Mouse (Mus musculus) left cerebral cortex, postnatal 4 days (tissue): ENCODE data around the gene Slc37a1. TPM values are rescaled to one million over a fixed set of nuclear protein-coding genes. Genes with fewer than 3 reads are reported as not detected.
A peak's percentile ranks its signal among the peaks of the same experiment; 100 is the strongest.

Source experiments
- DNase-seq: peaks from one replicate; pipeline ENCODE4 v3.0.0-alpha.2; 2022
- intact Hi-C: fragments of 180-260 bp; cut with DNase I; formaldehyde crosslinking; loops from one replicate; pipeline ENCODE4 v1.15.1; 2025
- total RNA-seq, 2 experiments: library from RNA; stranded (reverse); gene quantifications; 2 replicates each; pipeline ENCODE4 v1.2.3; 2021

Slc37a1 gene
- total RNA-seq, 2 experiments from 2014 or later = 18.4 to 19.4 TPM

DNA sequence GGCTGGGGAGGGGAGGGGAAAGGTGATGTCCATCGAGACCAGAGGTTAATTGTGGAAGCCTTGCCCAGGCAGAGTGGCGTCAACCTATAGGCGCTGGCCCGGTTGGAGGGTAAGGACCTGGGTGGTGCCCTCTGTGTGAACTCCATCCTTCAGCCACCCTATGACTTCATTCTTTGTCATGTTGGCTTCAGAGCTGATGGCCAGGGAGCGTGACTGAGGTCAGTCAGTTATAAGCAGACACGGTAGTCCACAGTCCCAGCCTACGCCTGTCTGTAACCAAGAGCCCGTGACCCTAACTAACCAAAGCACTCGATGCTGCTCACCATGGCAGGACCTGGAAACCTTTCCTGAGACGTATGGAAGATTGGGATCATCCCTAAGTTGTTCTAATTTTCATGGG lies 26.1 kb downstream of the Slc37a1 start:
- DNase-seq = no peak
- intact Hi-C loops = no loop called here

DNA sequence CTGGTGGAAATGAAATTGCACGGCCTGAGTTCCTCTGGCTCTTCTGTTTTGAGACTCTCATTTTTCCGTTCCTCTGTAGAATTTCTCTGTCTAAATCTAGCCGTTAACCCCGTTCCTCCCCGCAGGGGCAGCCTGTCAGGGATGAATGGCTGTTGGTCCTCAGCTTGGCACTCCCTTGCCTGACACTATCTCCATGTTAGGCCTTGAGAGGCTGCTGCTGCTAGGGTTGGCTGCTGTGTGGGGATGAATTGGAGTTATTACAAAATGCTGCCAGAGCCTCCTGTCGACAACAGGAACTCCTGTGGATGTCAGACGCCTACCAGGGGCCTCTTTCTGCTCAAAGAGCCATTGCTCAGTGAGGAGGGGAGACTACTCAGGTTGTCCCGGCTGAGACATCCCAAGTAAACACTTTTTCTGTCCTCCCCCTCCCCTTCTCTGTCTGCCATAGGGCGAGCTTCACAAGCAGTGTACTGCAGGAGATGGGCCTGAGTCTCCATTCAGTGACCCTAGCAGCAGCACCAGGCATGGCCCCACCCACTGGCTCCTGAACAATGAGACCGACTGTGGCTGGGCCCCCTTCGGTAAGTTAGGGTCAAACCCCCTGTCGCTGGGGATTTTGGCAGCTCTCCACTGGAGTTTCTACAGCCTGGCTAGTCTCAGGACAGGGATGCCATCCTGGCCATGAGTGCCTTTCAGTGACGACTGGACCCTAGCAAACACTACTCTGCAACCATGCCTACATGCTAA lies 28.6 kb downstream of the Slc37a1 start:
- intact Hi-C loops = no loop called here
- DNase-seq = no peak

DNA sequence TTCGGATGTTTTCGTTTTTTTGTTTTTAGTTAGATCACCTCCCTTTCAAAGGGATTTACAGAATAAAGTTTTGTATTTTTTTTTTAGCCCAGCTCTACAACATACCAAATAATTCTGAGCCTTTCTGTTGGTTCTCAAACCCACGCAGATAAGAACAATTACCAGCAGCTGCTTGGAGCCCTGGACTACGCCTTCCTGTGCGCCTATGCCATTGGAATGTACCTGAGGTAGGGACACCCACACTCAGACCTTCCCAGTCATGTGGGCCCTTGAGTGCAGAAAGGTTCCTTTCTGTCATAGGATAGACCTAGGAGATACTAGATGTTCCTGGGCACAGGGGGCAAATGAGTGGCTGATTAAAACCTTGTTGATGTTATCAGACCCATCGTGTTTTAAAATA lies 29.4 kb downstream of the Slc37a1 start:
- intact Hi-C loops = no loop called here
- DNase-seq = no peak

DNA sequence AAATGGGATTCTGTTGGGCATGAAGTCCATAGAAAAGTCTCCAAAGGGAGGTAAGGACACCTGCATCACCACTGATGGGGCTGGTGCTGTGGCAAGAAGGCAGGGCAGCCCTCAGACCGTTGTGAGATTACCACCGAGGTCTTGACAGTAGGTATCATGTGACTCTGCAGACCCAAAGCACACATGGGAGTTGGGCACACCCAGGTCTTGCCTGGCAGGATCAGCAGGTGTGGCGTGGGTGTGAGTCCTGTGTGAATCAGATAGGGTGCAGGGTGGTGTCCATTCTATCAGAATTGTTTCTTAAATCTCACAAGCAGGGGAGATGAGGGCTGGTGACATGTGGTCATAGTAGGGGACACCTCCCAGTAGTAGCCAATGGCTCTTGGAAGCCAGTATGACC lies 30.4 kb downstream of the Slc37a1 start:
- DNase-seq = no peak
- intact Hi-C loops = no loop called here

DNA sequence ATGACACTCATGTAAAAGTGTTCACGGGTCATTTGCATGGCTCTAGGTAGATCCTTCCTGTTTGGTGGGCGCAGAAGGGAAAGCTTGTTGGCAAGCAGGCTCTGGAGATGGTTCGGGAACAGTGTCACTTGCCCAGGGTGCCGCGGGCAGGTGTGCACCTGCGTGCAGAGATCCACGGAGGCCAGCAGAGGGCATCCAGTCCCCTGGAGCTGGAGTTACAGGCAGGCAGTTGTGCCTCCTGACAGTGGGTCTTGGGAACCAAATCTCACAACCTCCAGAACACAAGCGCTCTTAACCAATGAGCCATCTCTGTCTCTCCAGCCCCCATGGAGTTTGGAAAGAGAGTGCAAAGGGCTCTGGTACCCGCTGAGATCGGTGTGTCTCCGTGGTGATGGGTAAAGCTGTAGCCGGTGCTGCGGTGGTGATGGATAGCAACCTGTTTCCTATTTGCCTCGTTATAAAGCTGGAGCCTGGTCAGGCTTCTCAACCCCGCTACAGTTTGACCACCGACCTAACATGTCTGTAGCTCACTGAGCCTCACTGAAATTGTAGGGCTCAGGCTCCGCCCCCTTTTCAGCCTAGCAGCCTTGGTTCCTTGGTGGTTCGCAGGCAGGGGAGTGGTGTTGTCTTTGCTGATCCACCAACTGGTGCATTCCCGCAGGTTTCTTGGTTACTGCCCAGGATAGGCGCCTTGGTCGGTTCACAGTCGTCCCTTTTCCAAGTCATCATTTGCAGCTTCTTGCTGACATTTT lies 31.1 kb downstream of the Slc37a1 start:
- DNase-seq = no peak
- intact Hi-C loops = no loop called here

DNA sequence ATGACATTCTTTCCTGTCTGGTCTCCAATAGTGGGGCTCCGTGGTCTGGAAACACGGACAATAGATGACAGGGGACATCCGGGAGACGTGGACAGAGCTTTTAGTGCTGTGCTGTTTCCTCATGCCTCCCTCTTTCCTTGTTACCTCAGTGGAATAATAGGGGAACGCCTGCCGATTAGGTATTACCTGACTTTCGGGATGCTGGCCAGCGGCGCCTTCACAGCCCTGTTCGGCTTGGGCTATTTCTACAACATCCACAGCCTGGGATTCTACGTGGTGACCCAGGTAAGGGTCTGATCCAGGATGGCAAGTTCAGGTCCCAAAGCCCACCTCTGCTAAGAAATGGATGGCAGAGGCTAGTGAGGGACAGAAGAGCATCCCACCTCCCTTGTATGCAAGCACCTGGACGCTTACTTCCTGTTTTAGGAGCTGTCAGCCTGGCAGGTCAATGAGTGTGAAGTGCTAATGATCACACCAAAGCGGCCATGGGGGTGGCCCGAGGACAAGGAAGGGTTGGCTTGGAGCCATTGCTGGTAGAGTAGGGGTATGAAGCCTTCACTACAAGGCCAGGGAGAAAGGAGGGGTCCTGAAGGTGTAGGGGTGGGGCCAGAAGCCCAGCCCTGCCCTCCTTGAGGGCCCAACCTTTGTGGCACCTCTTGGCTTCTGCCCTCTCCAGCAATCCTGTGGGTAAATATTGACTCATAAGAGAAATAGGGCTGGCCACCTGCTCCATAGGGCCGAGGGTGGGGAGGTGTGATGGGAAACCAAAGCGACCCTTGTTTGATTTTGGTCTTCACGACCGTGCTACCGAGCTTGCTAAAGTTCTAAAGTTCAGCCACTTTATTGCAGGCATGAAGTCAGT lies 32.5 kb downstream of the Slc37a1 start:
- DNase-seq = no peak
- intact Hi-C loops = no loop called here

DNA sequence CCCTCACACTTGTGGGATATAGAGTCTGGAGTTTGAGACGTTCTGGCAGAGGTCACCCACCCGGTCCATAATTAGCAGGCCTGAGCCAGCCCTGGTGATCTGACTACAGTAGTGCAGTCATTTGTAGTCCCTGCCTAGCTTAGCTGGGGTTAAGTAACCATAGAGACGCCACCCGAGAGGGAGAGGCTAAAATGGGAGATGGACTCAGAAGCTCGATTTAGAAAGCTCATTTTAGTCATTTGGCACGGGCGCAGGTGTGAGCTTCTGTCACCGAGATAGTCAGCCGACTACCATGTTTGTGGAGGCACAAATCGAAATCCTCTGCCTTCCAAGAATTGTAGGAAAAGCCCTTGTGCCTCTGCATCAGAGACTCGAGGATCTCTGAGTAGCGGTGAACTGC lies 34.8 kb downstream of the Slc37a1 start:
- intact Hi-C loops = no loop called here
- DNase-seq = no peak

DNA sequence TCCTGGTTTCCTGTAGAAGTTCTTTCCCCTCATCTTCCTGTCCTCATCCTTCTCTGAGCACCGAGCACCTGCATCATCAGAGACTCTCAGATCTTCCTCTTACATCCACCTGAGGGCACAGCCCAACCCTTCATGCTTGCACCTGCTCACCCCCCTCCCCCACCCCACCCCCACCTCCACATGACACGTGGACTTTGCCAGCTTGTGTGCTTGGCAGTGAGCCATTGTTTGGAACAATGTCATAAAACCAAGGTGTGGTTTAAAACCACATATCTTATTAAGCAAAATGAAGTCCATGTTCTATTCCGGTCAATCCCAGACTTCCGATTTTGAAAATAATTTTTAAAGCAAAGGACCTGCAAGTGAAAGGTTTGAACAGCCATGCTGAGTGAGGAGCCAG lies 35.9 kb downstream of the Slc37a1 start:
- no peak for DNase-seq
- intact Hi-C loops = no loop called here

DNA sequence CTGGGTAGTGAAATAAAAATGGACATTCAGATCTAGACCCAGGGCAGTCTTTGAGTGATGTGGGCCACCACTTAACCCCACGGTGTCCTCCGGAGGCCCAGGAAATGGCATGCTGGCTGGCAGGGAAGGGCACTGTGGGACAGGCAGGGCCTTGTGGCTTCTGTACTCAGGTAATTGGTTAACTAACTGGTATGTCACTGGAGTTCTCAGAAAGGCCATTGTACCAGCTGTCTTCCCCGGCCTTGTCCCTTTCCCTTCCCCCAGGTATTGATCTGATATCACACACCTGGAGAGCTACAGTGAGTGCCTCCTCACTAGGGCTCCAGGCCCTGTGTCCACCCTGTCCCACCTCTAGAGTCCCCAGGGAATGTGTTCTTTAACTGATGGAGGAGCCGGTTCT lies 36.8 kb downstream of the Slc37a1 start:
- no peak for DNase-seq
- intact Hi-C loops = no loop called here

DNA sequence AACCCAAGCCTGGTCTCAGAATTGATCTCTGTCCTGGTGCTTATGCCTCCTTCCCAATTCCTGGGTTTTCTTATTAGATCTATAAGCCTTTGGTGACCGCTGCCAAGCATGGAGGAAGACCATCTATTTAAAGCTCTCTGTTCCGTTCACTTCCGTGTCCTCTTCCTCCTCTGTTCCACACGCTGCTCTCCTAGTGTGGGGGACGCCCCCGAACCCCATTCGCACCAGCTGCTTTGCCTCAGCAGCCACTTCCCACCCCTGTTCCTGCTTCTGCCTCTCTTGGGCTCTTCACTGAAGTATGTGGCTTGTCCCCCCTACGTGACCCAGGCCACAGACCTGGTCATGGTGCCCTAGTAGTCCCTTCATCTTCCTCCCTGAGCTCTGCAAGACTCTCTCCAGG lies 37.6 kb downstream of the Slc37a1 start:
- intact Hi-C loops = no loop called here
- no peak for DNase-seq

DNA sequence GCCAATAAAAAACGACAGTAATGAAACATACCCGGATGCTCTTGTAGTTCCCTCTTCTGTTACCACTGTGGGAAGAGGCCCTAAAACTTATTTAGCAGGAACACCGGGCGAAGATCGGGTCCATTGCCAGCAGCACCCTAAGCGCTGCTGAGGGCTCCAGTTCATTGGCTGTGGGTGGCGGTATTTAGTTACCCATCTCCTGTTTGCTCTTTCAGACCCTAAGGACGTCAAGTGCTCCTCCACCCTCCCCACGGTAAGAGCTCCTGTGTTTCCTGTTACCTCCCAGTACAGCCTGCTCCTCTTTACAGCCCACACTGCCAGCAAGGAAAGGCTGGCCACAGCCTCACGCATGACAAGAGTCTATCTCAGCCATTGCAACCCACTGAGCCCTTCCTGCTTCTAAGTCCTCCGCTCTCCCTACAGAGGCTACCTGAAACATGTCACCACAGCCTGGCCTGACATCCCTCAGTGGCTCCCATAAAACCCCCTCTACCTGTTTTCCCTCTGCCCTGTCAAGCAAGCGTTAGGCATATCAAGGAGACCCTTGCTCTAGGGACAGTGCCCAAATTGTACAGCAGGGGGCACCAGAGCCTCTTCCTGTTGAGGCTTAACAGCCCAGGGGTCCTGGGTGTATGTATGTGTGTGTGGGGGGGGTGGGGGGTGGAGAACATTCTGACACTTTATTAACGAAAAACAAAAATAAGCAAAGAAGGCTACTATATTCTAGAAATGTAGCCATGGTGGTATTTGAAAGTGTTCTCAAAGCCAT lies 39.0 kb downstream of the Slc37a1 start:
- intact Hi-C loops = no loop called here
- DNase-seq = peak; percentile 75

DNA sequence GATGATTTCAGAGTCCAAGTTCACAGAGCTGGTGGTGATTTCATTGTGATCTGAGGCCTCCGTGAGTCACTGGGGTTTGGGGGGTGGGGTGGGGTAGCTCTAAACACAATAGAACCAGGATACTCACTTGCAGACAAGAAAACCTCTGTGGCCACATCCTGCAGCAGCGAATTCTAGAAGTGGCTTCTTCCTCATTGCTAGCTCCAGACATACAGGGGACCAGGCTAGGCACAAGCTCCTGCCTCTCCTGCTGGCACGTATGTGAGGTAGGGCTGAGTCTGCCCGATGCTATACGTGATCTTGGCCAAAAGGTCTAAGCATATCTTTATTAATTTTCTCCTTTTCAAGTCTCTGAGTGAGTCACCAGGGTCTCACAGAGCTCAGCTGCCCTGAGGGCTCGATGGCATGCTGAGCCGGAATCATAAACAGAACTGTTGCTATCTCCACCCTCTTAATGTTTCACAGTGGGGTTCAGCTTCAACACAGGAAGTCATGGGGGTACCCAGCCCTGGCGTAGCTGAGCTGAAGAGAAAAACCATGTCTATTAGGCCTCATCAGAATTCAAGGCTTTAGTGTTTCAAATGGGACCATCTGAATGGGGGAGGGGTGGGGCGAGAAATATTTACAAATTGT lies 39.7 kb downstream of the Slc37a1 start:
- intact Hi-C loops = no loop called here
- no peak for DNase-seq

DNA sequence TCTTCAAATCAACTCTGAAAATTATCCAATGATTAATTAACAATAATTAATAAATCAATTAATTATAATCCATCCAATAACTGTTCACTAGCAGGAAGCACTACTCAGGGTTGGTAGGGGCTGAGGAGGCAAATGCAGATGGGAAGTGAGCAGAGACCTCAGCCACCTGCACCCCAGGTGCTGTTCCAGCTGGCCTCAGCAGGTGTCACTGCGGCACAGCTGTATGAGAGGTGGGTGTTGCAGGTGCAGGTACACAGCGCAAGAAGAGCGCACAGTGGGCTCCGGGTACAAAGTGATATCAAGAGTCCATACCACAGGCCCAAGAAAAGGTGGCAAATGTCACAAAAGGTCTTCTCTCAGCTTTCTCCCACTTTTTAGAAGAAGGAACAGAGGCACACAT lies 41.9 kb downstream of the Slc37a1 start:
- intact Hi-C loops = no loop called here
- no peak for DNase-seq

DNA sequence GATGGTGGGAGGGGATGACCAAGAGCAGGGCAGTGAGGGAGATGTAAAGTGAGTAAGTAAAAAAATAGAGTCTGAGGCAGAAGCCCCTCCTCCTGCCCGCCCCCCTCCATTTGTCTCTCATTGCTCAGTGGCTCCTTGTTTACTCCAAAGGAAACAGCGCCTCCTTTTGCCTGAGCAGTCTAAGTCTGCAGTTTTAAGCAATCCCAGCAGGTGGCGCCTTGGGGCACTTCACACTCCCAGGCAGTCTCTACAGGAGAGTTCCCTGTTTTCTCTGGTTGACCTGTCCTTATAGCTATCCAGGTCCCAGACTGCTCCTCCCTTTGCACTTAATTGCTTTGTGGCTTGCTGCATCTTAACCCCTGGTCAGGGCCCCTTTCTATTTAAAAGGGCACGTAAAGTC lies 44.0 kb downstream of the Slc37a1 start:
- peak; percentile 79 for DNase-seq
- intact Hi-C loops = no loop called here

DNA sequence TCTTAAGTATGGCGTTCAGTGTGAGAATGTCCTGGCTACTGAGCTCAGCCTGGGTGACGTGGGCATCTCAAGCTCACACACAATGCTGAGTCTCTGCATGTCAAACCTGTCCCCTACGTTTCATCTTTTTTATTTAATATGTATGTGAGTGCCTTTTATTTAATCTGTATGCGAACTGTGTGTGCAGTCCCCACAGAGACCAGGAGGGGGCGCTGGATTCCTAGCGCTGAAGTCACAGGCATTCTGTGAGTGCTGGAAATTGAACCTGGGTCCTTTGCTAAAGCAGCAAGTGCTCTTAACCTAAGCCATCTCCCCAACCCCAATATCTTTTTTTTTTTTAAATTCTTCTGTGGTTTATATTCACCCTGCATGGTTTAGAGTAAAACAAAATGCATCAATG lies 44.7 kb downstream of the Slc37a1 start:
- DNase-seq = no peak
- intact Hi-C loops = no loop called here

DNA sequence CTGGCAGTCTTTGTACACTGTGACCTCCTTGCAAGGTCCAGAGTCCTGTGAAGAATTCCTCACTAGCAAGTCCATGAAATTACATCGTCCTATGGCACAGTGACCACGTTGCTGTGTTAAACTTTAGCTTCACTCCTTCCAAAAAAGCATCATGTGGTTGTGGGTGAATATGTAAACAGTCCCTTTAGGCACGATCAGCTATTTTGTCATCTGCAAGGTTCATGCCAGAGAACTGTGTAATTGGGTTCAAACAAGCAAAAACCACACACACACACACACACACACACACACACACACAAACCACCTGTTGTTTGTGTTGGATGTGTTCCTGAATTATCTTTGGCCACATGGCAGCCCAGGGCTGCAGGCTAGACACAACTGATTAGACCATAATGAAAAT lies 45.3 kb downstream of the Slc37a1 start:
- no peak for DNase-seq
- intact Hi-C loops = loop anchor here (2.0 kb wide), 1 partner anchor 161 kb away; no protein-coding TSS in a partner anchor

DNA sequence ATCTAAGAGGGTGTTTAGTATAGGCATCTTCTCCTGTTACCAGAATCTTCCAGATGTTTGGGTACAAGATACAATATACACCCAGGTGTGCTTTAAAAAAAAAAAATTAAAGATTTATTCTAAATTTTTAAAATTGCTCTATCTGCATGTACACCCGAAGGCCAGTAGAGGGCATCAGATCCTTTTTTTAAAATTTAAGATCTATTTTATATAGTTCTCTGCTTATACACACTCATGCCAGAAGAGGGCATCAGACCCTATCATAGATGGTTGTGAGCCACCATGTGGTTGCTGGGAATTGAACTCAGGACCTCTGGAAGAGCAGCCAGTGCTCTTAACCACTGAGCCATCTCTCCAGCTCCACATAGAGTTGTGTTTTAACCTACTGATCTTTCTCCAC lies 45.7 kb downstream of the Slc37a1 start:
- intact Hi-C loops = loop anchor here (2.0 kb wide), 1 partner anchor 160 kb away; no protein-coding TSS in a partner anchor
- no peak for DNase-seq

DNA sequence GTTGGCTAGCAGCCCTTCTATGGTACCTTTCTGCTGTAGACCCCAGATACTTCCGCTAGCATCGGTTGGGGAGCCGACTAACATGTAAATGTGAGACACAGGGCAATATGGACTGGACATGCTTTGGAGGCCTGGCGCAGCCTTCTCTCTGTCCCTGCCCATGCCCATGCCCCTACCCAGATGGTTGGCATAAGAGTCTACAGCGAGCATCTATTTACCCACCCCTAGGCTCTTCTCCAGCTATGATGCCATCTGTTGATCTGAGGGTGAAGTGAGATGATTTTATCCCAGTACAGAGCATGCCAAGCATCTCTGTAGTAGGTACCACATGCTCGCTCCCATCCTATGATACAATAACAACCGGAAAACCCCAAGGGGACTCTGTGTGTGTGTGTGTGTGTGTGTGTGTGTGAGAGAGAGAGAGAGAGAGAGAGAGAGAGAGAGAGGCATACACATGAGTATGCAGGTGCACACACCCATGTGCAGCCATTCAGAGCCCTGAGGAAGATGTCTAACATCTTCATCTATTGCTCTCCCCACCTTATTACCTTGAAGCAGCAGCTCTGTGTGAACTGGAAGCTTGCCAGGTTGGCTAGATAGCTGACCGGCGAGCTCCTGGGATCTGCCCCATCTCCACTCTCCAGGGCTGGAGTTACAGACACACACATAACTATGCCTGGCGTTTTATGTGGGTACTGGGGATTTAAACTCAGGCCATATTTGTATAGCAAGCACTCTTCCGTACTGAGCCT lies 48.1 kb downstream of the Slc37a1 start:
- peak; percentile 72 for DNase-seq
- intact Hi-C loops = no loop called here

DNA sequence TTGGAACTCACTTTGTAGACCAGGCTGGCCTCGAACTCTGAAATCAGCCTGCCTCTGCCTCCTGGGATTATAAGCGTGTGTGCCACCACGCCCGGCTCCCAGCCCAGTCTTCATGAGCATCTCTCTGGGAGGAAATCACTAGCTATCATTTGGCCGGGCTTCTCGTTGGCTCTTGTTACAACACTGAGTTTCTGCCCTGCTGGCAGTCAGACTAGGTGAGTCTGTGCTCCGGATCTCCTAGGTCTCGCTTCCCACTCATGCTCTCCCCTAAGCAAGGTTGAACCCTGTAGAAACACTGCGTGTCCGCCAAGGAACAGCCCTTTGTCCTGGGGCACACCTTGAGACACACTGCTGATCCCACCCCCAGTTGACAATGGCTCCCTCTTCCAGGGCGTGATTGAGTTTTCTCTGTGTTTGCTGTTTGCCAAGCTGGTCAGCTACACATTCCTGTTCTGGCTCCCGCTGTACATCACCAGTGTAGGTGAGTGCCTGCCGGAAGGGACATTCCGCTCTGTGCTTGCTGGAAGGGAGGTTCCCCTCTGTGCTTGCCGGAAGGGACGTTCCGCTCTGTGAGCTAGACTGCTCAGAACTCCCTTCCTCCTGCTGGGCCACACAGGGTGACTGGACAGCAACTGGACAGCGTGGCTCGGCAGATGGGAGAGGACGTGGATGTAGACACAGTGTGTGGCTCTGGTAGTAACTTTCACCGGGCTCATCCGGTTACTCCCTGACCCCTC lies 48.9 kb downstream of the Slc37a1 start:
- no peak for DNase-seq
- intact Hi-C loops = no loop called here
